Mouse (Mus musculus) limb, embryonic 14.5 days (tissue): ENCODE results near the gene Wdr54. TPM values are rescaled to one million over a fixed set of nuclear protein-coding genes. Genes with fewer than 3 reads are reported as not detected.

ENCODE experiments used
- ATAC-seq: fragments of 200-750 bp; cut with Nextera tagmentation; 2 replicates; pipeline ENCODE4 v1.8.0; 2017; ENCODE audit warnings: low read depth, moderate number of reproducible peaks, moderate TSS enrichment; ENCODE audit not compliant: low FRiP score
- DNase-seq: peaks from one replicate; pipeline ENCODE4 v3.0.0-alpha.2; 2015; ENCODE audit warnings: low spot score
- H3K27ac ChIP-seq: fragments of 300-500 bp; sonication (generic); replicated peaks from 2 replicates; pipeline ENCODE4 v1.5.1; 2014; ENCODE audit warnings: low read depth, mild to moderate bottlenecking, low read length, moderate library complexity, mixed read lengths
- H3K27me3 ChIP-seq: fragments of 300-500 bp; sonication (generic); 2 replicates; pipeline ENCODE4 v1.6.1; 2014; ENCODE audit warnings: low read length, mixed read lengths; ENCODE audit not compliant: control insufficient read depth, insufficient read depth
- H3K36me3 ChIP-seq: fragments of 300-500 bp; sonication (generic); 2 replicates; pipeline ENCODE4 v1.6.1; 2014; ENCODE audit warnings: mild to moderate bottlenecking, low read length, moderate library complexity, mixed read lengths; ENCODE audit not compliant: control insufficient read depth, insufficient read depth
- H3K4me1 ChIP-seq: fragments of 300-500 bp; sonication (generic); 2 replicates; pipeline ENCODE4 v1.6.1; 2014; ENCODE audit warnings: antibody characterized with exemption, low read length, mixed read lengths; ENCODE audit not compliant: control insufficient read depth, insufficient read depth
- H3K4me2 ChIP-seq: fragments of 300-500 bp; sonication (generic); replicated peaks from 2 replicates; pipeline ENCODE4 v1.6.1; 2014; ENCODE audit warnings: low read depth, mild to moderate bottlenecking, low read length, moderate library complexity; ENCODE audit not compliant: severe bottlenecking
- H3K4me3 ChIP-seq: fragments of 300-500 bp; sonication (generic); replicated peaks from 2 replicates; pipeline ENCODE4 v1.5.1; 2014; ENCODE audit warnings: low read length
- H3K9ac ChIP-seq: fragments of 300-500 bp; sonication (generic); 2 replicates; pipeline ENCODE4 v1.6.1; 2014; ENCODE audit warnings: mild to moderate bottlenecking, low read depth, low read length, moderate library complexity; ENCODE audit not compliant: severe bottlenecking
- H3K9me3 ChIP-seq: fragments of 300-500 bp; sonication (generic); 2 replicates; pipeline ENCODE4 v1.6.1; 2016; ENCODE audit warnings: low read length; ENCODE audit not compliant: control insufficient read depth
- POLR2A ChIP-seq: fragments of 200-500 bp; IDR thresholded peaks from 2 replicates; pipeline ENCODE4 v1.8.0; 2012; ENCODE audit warnings: inconsistent platforms, mild to moderate bottlenecking, moderate library complexity, borderline replicate concordance; ENCODE audit not compliant: insufficient read depth, insufficient read length; ENCODE audit errors: extremely low read depth
- WGBS: fragments of 180-500 bp; shearing (Covaris S2); extraction: QIAGEN DNeasy Blood & Tissue Kit; methylation state at CpG from one replicate; pipeline ENCODE4 v1.1.7; 2014; 5-methylcytosine and 5-hydroxymethylcytosine counted together
- polyA plus RNA-seq, 2 experiments: library from polyadenylated mRNA; depleted of rRNA in 1 of 2; stranded (reverse) in 1 of 2; unstranded in 1 of 2; fragments of >200 nt; fragmentation: Nextera tagmentation in 1 of 2; extraction: Ambion mirVana in 1 of 2; gene quantifications; 2 replicates each; pipeline versions ENCODE4 v1.2.1 to v1.2.3; 2012 to 2014

Wdr54 gene
- polyA plus RNA-seq, 2 experiments: 5.5 to 13.1 TPM

DNA sequence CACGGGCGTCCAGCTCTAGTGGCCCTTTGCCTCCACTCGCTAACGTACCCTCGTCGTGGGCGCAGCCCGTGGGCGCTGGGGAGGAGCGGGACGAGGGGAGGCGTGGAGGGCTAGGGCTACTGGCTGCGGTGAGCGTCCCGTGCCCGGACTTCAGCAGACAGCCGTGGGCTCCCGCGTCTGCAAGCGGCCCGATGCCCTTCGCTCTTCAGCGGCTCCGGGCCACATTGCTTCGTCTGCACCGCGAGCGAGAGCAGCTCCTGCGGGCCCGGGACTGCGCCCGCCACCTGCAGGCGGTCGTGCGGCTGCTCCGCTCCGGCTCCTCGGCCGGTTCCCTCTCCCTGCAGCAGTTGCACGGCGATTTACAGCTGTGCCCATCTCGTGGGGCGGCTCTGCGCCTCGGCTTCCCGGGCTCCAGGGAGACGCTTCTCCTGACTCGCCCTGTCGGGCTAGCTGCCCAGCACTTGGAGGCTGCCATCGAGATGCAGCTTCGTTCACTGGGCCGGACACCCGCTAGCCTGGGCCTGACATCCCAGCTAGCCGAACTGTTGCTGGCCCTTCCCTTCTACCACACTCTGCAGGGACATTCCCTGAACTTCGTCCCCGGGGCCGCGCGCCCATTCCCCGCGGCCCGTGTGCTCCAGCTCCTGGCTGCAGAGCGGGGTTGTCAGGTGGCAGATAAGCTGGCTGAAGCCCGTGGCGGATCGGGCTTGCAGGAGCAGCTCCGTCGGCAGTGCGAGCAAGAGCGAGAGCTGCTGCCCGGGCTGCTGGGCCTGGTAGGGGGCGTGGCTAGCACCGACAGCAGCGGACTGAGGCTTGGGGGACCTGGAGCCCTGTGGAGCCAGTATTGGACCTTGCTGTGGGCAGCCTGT lies 54.3 kb downstream of the Wdr54 start:
- no peaks in the 10 kb centered on the region for H3K9me3 ChIP-seq
- peak overlapping the region; percentile 77 for H3K27ac ChIP-seq
- TF ChIP-seq POLR2A: no peak
- ATAC-seq (peak; percentile 78), DNase-seq (peak; percentile 51)
- H3K4me2 ChIP-seq: peak overlapping the region; percentile 98
- H3K36me3 ChIP-seq: no peaks in the 10 kb centered on the region
- peak overlapping the region; percentile 76 for H3K4me3 ChIP-seq
- WGBS: under 1% methylated on average over 58 of the region's 74 CpGs
- no peaks in the 10 kb centered on the region for H3K27me3 ChIP-seq
- peak overlapping the region; percentile 76 for H3K9ac ChIP-seq
- H3K4me1 ChIP-seq: peaks cover 12% of the 10 kb centered on the region

DNA sequence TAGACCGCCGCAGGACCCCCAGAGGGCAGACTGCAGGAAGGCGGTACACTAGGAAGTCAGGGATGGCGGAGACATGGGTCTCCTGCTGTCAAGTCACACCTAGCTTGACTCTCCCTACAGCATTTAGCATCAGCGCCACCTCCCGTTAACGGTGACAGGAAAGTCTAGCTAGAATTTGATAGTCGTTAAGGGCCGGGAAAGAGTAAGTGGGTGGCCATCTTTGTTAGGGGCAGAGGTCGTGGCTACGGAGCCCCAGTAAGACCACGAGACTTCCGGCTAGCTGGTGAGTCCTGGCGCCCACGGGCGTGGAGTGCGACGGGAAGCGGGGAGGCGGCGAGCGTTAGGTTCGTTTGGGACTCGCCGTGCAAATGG lies 54.9 kb downstream of the Wdr54 start, which contains the start of the genes Ccdc142 and Gm42688:
Ccdc142 (plus strand) TSS at position 286 of the 372 bp plus-strand sequence.
Gm42688 (plus strand) TSS at position 302 of the 372 bp plus-strand sequence.
- ATAC-seq: peak; percentile 91
- WGBS: 3% methylated on average over 25 of the region's 25 CpGs
- peak within 1 kb of the TSS; percentile 76 for H3K9ac ChIP-seq
- peak within 1 kb of the TSS; percentile 77 for H3K27ac ChIP-seq
- H3K27me3 ChIP-seq: no peaks in the 10 kb centered on the region
- TF ChIP-seq POLR2A: peak; percentile 68; the same call in 1 of the 2 replicates
- peak within 1 kb of the TSS; percentile 98 for H3K4me2 ChIP-seq
- no peaks in the 10 kb centered on the region for H3K9me3 ChIP-seq
- DNase-seq: peak; percentile 90
- peak within 1 kb of the TSS; percentile 76 for H3K4me3 ChIP-seq
- peaks cover 12% of the 10 kb centered on the region for H3K4me1 ChIP-seq
- no peaks in the 10 kb centered on the region for H3K36me3 ChIP-seq

Other genes starting within 250 kb of the Wdr54 start
- 3.2 and 3.9 TPM in 2 replicates for gene Sema4f, start 216.6 kb downstream of the Wdr54 start, polyA plus RNA-seq (2012; rRNA removed)
- 1.1 and 2.2 TPM in 2 replicates for gene Sema4f, start 216.6 kb downstream of the Wdr54 start, polyA plus RNA-seq (2014; fragmentation: Nextera tagmentation; extraction: Ambion mirVana)
- 0.32 and 0.70 TPM in 2 replicates for gene M1ap, start 209.5 kb downstream of the Wdr54 start, polyA plus RNA-seq (2012; rRNA removed)
- 0.17 and 0.67 TPM in 2 replicates for gene M1ap, start 209.5 kb downstream of the Wdr54 start, polyA plus RNA-seq (2014; fragmentation: Nextera tagmentation; extraction: Ambion mirVana)
- 17.1 and 17.4 TPM in 2 replicates for gene Dok1, start 122.9 kb downstream of the Wdr54 start, polyA plus RNA-seq (2012; rRNA removed)
- 9.6 and 11.4 TPM in 2 replicates for gene Dok1, start 122.9 kb downstream of the Wdr54 start, polyA plus RNA-seq (2014; fragmentation: Nextera tagmentation; extraction: Ambion mirVana)
- 55.6 and 58.6 TPM in 2 replicates for gene Loxl3, start 122.2 kb downstream of the Wdr54 start, polyA plus RNA-seq (2012; rRNA removed)
- gene Loxl3, start 122.2 kb downstream of the Wdr54 start, polyA plus RNA-seq (2014; fragmentation: Nextera tagmentation; extraction: Ambion mirVana): 24.1 and 26.0 TPM in 2 replicates
- 331 and 427 TPM in 2 replicates for gene Aup1, start 101.9 kb downstream of the Wdr54 start, polyA plus RNA-seq (2012; rRNA removed)
- 131 and 136 TPM in 2 replicates for gene Aup1, start 101.9 kb downstream of the Wdr54 start, polyA plus RNA-seq (2014; fragmentation: Nextera tagmentation; extraction: Ambion mirVana)
- 99.8 and 116 TPM in 2 replicates for gene Htra2, start 101.1 kb downstream of the Wdr54 start, polyA plus RNA-seq (2012; rRNA removed)
- 47.0 and 48.4 TPM in 2 replicates for gene Htra2, start 101.1 kb downstream of the Wdr54 start, polyA plus RNA-seq (2014; fragmentation: Nextera tagmentation; extraction: Ambion mirVana)
- 1.9 and 2.5 TPM in 2 replicates for gene Dqx1, start 98.6 kb downstream of the Wdr54 start, polyA plus RNA-seq (2012; rRNA removed)
- 0.35 and 0.37 TPM in 2 replicates for gene Dqx1, start 98.6 kb downstream of the Wdr54 start, polyA plus RNA-seq (2014; fragmentation: Nextera tagmentation; extraction: Ambion mirVana)
- gene Tlx2, start 86.1 kb downstream of the Wdr54 start, polyA plus RNA-seq (2012; rRNA removed): 0.08 TPM in 1 of 2 replicates, not detected in the other
- gene Tlx2, start 86.1 kb downstream of the Wdr54 start, polyA plus RNA-seq (2014; fragmentation: Nextera tagmentation; extraction: Ambion mirVana): not detected in 2 replicates
- 41.8 and 49.8 TPM in 2 replicates for gene Pcgf1, start 78.5 kb downstream of the Wdr54 start, polyA plus RNA-seq (2012; rRNA removed)
- gene Pcgf1, start 78.5 kb downstream of the Wdr54 start, polyA plus RNA-seq (2014; fragmentation: Nextera tagmentation; extraction: Ambion mirVana): 28.2 and 35.5 TPM in 2 replicates
- gene Lbx2, start 70.0 kb downstream of the Wdr54 start, polyA plus RNA-seq (2012; rRNA removed): 0.54 and 1.2 TPM in 2 replicates
- 0.52 and 0.87 TPM in 2 replicates for gene Lbx2, start 70.0 kb downstream of the Wdr54 start, polyA plus RNA-seq (2014; fragmentation: Nextera tagmentation; extraction: Ambion mirVana)
- 5.2 and 8.7 TPM in 2 replicates for gene Ccdc142, start 54.8 kb downstream of the Wdr54 start, polyA plus RNA-seq (2012; rRNA removed)
- gene Ccdc142, start 54.8 kb downstream of the Wdr54 start, polyA plus RNA-seq (2014; fragmentation: Nextera tagmentation; extraction: Ambion mirVana): 2.7 and 3.0 TPM in 2 replicates
- gene Gm42688, start 54.8 kb downstream of the Wdr54 start, polyA plus RNA-seq (2012; rRNA removed): 7.0 and 7.7 TPM in 2 replicates
- gene Gm42688, start 54.8 kb downstream of the Wdr54 start, polyA plus RNA-seq (2014; fragmentation: Nextera tagmentation; extraction: Ambion mirVana): 2.5 and 4.5 TPM in 2 replicates
- 101 and 112 TPM in 2 replicates for gene Mrpl53, start 47.4 kb downstream of the Wdr54 start, polyA plus RNA-seq (2012; rRNA removed)
- 124 and 125 TPM in 2 replicates for gene Mrpl53, start 47.4 kb downstream of the Wdr54 start, polyA plus RNA-seq (2014; fragmentation: Nextera tagmentation; extraction: Ambion mirVana)
- gene Mogs, start 40.9 kb downstream of the Wdr54 start, polyA plus RNA-seq (2012; rRNA removed): 95.2 and 116 TPM in 2 replicates
- gene Mogs, start 40.9 kb downstream of the Wdr54 start, polyA plus RNA-seq (2014; fragmentation: Nextera tagmentation; extraction: Ambion mirVana): 47.1 and 50.9 TPM in 2 replicates
- gene Wbp1, start 34.8 kb downstream of the Wdr54 start, polyA plus RNA-seq (2012; rRNA removed): 191 and 267 TPM in 2 replicates
- gene Wbp1, start 34.8 kb downstream of the Wdr54 start, polyA plus RNA-seq (2014; fragmentation: Nextera tagmentation; extraction: Ambion mirVana): 83.0 and 104 TPM in 2 replicates
- gene Ino80b, start 31.0 kb downstream of the Wdr54 start, polyA plus RNA-seq (2012; rRNA removed): 35.9 and 36.8 TPM in 2 replicates
- gene Ino80b, start 31.0 kb downstream of the Wdr54 start, polyA plus RNA-seq (2014; fragmentation: Nextera tagmentation; extraction: Ambion mirVana): 14.7 and 14.9 TPM in 2 replicates
- gene Rtkn, start 20.9 kb downstream of the Wdr54 start, polyA plus RNA-seq (2012; rRNA removed): 151 and 218 TPM in 2 replicates
- 40.7 and 46.2 TPM in 2 replicates for gene Rtkn, start 20.9 kb downstream of the Wdr54 start, polyA plus RNA-seq (2014; fragmentation: Nextera tagmentation; extraction: Ambion mirVana)
- gene 1700003E16Rik, start within 50 bp of the Wdr54 start, polyA plus RNA-seq (2012; rRNA removed): 0.21 and 0.26 TPM in 2 replicates
- 1.7 and 1.9 TPM in 2 replicates for gene 1700003E16Rik, start within 50 bp of the Wdr54 start, polyA plus RNA-seq (2014; fragmentation: Nextera tagmentation; extraction: Ambion mirVana)
- 128 and 140 TPM in 2 replicates for gene Dctn1, start 9.5 kb upstream of the Wdr54 start, polyA plus RNA-seq (2012; rRNA removed)
- 82.0 and 89.0 TPM in 2 replicates for gene Dctn1, start 9.5 kb upstream of the Wdr54 start, polyA plus RNA-seq (2014; fragmentation: Nextera tagmentation; extraction: Ambion mirVana)
- gene Slc4a5, start 63.4 kb upstream of the Wdr54 start, polyA plus RNA-seq (2012; rRNA removed): 0.13 and 0.18 TPM in 2 replicates
- gene Slc4a5, start 63.4 kb upstream of the Wdr54 start, polyA plus RNA-seq (2014; fragmentation: Nextera tagmentation; extraction: Ambion mirVana): 0.25 TPM in 1 of 2 replicates, not detected in the other
- gene Mthfd2, start 169.5 kb upstream of the Wdr54 start, polyA plus RNA-seq (2012; rRNA removed): 26.3 and 27.3 TPM in 2 replicates
- gene Mthfd2, start 169.5 kb upstream of the Wdr54 start, polyA plus RNA-seq (2014; fragmentation: Nextera tagmentation; extraction: Ambion mirVana): 35.3 and 38.5 TPM in 2 replicates
- gene Mob1a, start 169.6 kb upstream of the Wdr54 start, polyA plus RNA-seq (2012; rRNA removed): 50.4 and 52.3 TPM in 2 replicates
- 75.8 and 77.9 TPM in 2 replicates for gene Mob1a, start 169.6 kb upstream of the Wdr54 start, polyA plus RNA-seq (2014; fragmentation: Nextera tagmentation; extraction: Ambion mirVana)
- 26.7 and 55.1 TPM in 2 replicates for gene Bola3, start 192.8 kb upstream of the Wdr54 start, polyA plus RNA-seq (2012; rRNA removed)
- 116 and 129 TPM in 2 replicates for gene Bola3, start 192.8 kb upstream of the Wdr54 start, polyA plus RNA-seq (2014; fragmentation: Nextera tagmentation; extraction: Ambion mirVana)